Mouse (Mus musculus) T-cell, adult 2 months (primary cell): ENCODE data around the gene Alyref.
"Not testable (repeated sequence)": the region's sequence is repeated elsewhere in the genome, so short reads cannot be mapped to it uniquely, and the experiment has no call there.

Experiments
- DNase-seq: peaks from one replicate; pipeline ENCODE4 v3.0.0; 2022; ENCODE audit warnings: low spot score

The Alyref gene

DNA sequence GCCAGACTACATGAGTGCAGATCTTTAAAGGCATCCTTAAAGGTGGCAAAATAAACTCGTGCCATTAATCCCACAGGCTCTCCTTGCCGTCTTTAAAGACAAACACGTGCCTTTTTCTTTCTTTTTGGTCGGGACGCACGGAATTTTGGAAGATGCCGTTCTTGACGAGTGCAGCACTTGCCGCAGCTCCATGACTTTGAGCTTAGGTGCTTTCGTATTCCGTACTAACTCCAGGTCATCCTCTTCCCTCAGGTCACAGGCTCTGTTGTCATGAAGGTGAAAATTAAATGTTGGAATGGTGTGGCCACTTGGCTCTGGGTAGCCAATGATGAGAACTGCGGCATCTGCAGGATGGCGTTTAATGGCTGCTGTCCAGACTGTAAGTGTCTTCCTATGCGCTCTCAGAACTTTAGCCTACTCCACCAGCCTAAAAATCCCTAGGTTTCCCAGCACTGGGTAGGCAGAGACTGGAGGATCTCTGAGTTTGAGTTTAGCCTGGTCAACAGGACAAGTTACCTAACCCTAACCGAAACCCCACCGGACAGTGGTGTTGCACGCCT lies 905 bp upstream of the Alyref start:
- no peak for DNase-seq

DNA sequence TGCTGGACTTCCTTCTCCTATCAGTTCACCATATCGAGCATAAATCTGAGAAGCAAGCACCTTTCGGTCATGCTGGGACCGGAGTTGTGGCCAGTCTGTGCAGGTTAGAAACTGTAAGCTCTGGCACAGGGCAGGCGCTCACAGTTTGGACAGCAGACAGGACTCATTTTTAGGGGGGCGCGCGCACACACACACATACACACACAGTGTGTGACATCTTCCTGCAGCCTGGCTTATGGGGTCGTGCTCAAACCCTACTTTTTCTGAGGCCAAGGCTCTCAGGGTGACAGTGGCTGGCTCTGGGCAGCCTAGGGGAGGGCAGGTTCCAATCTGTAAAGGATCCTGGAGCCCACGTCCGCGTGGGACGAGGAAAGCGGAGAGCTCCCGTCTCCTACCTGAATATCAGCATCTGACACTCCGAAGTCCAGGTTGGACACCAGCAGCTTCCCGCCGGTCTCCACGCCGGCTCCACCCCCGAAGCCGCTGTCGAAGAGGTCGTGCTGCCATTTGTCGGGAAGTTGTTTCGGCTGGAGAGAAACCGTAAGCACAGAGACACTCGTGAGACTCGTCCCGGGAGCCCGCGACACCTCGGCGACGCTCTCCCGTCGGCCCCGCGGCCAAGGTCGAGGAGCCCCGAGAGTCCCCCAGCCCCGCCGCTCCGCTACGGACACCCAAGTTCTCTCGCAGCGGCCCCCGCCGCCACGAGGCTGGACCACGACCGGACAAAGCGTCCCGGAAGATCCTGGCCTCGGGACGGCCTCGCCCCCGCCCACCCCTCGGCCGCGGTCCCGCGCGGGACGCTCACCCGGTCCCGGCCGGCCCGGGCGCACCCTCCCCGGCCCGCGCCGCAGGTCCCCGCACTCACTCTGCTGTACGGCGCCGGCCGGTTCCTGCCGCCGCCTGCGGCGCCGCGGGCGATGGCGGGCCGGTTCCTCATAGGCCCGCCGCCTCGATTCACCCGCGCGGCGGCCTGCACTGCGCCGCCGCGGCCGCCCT lies 627 bp downstream of the Alyref start:
- no peak for DNase-seq

DNA sequence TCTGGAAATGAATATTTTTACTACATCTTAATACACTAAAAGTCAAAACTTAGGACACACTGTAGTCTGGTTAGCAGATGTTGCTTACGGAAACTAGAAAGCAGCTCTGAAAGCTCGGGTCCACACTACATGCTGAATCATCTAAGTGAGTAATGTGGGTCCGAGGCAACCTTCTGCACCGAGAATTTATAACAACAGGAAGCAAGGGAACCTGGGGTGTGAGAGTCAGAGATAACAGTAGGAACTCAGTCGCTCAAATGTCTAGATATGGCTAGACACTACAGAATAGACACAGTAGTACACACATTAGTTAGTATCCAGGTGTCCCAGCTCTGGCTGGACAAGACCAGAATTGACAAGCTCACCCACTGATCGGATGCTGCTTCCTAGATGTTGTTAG lies 9.6 kb downstream of the Alyref start:
- no peak for DNase-seq

DNA sequence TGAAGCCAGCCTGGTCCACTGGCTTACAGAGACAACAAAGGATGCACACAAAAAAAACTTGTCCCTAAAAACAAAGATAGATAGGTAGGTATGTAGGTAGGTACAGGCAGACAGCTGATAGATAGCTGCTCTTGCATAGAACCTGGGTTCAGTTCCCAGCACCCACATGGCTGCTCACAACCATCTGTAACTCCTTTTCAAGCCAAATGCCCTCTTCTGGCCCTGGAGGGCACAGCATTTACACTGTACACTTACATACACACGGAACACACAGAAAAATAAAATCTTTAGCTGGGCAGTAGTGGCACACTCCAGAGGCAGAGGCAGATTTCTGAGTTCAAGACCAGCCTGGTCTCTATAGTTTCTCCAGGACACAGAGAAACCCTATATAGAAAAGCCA lies 14.2 kb downstream of the Alyref start:
- DNase-seq = no peak

DNA sequence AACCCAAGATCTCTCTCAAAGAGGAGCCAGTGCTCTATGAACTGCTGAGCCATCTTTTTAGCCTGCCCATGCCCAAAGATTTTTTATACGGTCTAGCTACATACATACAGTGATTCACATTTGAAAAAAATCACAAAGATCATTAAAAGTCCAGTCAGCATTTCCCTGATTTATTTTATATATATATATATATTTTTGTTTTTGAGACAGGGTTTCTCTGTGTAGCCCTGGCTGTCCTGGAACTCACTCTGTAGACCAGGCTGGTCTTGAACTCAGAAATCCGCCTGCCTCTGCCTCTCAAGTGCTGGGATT lies 15.2 kb downstream of the Alyref start:
- not testable (repeated sequence) for DNase-seq

DNA sequence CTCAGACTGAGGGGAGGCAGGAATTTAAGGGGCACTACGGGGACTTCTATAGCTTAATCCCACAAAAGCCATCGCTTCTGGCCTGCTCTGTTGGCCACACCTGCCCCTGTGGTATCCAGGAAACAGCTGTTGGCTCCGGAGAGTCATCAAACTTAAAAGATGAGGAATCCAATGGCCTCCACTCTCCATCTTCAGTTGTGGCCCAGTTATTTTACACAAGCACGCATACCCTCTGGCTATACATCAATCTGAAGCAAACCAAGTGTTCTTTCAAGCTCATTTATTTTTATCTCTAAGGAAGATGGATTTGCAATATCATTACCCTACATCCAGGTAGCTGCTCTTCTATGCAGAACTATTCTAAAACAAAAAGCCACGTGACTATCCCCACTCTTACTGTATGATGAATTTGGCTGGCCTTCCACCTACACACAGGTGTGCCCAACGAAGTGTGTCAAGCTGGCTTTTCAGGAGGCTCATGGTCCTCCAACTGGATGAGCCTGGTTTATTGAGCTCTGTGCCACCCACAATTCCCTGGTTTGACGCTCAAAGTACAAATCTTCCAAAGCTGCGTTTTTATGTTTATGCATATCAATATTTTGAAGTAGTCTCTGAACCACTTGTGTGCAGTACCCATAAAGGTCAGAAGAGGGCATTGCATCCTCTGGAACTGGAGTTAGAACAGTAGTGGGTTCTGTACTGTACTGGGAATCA lies 15.7 kb downstream of the Alyref start:
- DNase-seq = peak; percentile 60

DNA sequence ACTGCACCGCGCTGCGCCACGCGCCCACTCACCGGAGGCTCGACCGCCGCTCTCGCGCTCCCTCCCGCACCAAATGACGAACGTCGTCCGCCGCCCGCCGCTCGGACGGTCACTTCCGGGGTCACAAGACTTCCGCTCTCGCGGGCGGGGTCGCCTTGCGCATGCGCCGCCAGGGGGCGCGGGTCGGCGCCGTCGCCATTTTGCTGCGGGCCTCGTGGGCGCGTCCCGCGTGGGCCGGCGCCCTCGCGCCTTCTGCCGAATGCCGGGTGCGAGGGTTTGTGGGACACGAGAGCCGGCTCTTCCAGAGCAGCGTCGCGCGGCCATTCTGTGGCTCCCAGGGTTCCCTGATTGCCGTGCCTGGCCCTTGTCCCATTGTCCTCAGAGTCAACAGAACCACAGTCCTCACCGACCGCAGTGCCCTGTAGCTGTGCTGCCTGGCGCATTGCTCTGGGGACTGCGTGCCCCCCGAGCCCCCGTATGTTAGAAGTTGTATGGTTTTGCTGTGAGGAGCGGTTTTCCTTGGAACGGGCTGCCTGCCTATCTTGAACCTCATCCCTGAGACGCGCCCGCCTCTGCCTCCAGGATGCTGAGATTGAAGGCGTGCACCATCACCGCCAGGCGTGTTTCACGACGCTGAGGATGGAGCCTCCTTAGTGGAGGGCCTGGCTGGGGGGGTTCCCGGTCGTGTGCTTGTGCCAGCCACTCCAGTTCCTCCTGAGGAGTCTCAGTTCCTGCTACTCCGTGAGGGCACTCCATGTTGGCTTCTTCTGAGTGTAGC lies 16.5 kb downstream of the Alyref start, which contains the start of gene Arhgdia:
TSS of gene Arhgdia (minus strand) at position 135 of the 778 bp plus-strand sequence.
- peak; percentile 86 for DNase-seq

DNA sequence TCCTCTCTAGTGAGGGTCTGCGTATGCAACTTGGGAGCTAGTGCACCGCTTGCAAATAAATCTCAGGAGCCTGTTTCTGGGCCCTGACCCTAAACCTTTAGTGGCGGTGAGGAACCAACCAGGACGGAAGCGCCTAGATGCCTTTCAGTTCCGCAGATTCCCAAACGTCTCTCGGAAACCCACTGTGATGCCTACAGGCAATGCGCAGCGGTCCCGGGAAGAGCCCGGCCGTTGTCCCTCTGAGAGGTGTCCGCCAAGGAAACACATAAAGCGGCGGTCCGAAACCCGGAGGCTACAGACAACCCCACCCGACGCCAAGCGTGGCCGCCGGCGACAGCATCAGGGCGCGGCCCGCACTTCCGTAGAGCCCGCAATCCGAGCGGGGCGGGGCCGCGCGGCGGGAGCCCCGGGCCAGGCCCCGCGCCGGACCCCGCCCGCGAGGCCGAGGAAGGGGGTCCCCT lies 17.3 kb downstream of the Alyref start:
- no peak for DNase-seq

DNA sequence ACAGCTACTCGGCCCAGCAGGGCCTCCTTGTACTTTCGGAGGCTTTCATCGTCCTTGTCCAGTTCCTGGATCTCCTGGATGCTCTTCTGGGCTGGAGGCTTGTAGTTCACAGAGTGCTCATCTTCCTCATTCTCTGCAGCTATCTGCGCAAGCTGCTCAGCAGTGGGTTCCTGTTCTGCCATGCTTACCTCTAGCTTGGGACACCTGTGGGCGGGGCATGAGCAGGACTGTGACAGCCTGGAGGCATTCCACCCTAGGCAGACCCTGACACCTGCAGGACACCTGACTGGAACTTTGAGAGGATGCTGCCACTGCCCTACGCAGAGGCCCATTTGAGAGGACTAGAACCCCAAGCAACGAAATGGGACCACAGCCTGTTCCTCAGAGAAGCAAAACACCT lies 18.0 kb downstream of the Alyref start:
- DNase-seq = no peak

DNA sequence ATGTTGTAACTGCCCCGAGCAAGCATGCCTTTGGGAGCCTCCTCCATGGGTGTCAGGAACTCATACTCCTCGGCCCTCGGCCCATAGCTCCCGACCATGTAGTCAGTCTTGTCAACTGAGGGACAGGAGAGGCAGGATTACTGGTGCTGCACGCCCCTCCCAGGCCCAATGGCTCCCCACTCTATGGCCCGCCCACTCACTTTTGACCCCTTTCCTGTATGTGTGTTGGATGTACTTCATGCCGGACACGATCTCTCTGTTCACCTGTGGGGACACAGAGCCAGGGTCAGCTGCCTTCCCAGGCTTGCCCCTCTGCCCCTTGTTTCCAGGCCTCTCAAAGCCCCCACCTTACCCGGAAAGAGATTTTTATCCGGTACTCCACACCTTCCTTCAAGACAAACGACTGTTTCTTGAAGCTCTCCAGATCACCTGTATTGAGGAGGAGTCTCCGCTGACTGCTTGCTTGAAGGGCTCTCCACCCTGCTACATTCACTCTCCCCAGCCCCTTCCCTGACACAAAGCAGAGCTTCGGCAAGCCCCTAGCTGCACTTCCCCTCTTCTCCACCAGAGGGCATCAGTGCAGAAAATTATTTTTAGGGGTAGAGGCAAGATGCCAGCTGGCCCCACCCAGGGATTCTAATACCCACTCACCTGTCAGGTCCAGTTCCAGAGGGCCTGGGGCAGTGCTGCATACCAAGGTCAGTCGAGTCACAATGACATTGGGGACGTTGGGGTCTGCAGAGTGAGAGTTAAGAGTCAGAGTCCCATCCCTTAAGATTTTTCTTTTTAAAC lies 18.7 kb downstream of the Alyref start:
- DNase-seq = peak; percentile 77

DNA sequence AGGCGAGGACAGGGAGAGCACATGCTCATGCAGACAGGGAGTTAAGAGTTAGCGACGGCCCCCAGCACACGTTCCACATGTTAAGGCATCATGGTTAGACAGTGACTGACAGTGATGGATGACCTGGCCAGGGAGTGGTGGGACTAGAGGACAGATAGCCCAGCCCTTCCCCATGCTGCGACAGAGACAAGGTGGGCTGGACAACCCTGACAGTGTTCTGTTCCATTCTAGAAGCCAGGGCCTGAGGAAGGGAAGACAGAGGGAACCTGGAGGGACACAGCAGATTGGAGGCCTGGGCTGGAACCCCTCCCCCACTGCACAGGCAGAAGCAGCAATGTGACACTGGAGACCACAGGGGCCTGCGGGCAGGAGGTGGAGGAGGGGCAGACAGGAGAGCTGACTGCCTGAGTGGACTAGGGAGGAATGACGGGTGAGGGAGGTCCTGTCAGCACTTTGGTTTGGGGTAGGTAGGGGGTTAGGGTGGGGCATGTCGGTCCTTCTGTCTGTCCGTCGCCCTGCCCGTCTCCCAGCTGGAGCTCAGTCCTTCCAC lies 19.4 kb downstream of the Alyref start:
- DNase-seq = no peak

DNA sequence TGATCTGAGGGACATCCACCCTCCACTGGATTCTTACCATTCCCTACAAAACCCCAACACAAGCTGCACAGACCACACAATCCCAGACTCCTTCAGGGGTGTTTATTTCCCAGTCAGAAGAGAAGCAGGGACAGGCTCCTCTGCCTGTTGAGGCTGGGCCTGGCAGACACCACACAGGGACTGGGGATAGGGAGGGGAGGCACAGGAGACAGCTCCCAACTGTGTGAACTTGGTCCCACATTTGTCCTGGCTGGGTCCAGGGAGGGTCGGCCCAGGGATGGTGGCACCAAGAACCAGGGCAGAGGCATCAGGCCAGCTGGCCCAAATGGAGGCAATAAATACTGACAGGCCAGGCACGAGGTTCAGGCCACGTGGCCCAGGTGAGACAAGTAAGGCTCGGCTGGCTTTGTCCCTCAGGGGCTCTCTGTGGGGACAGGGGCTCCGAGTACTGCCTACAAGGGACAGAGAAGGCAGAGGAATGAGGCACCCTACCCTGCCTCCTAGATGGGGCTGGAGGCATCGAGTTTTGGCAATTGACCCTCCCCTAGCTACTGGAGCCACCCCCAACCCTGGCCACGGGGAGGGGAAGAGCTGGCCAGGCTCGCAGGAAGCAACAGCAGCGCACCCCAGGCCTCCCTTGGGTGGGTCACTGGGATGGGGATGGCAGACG lies 20.0 kb downstream of the Alyref start:
- no peak for DNase-seq

DNA sequence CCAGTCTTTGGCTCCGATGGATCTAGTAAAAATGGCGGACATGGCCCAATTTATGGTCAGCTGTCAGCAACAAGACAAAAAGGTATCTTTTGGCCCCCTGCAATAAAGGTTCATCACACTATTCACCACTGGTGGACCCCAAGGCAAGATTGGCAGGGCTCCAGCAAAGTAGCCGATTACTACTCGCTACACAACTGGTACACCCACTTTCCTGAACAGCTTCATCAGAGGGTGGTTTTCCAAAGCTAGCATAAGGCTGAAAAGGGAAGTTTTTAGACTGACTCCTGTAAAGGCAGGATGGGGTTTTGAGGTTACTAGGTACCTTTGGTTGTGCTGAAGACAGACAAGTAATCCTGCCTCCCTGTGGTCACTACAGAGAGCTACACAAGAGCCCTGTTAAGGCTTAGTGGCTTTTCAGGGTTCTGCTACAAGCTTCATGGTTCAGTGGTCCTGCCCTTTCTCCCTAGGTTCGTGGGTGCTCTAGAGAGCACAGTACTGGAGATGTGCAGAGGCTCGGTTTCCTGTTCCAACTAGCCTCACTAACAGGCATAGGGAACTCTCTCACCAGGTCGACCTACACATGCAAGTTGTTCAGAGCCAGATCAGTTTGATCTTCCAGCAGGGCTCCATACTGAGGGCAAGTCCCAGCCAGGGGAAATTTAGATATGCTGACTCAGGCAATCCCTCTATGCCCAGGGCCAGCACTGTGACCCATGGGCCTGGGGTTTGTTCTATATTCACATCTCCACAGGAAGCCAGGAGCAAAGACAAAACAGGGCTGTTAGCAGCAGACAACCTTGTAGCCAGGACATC lies 20.7 kb downstream of the Alyref start:
- DNase-seq = peak; percentile 55

DNA sequence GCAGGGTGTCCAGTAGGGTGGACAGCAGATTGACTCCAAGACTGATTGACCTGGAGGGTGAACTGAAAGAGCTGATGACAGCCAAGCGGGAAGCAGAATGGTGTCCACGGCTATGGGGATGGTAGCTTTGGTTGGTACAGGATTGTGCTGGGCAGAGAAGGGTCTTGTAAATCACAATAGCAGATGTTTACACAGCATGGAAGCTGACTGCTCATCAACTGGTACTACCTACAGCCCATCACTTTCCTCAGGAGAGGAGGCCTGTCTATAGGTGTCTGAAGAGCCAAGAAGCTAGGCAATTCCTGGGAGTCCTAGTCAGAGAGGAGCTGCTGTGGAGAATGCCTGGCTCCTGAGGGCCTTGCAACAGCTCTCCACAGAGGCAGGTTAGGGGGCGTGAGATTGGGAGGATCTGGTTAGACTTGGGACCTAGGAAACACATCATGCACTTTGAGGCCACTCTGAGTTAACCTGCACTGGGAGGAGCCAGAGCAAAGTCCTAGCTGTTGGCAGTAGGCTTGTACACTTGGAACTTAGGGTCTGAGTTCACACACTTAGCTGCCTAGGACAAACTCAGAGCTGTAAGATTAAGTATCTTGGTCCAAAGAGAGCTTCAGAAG lies 21.7 kb downstream of the Alyref start:
- no peak for DNase-seq

DNA sequence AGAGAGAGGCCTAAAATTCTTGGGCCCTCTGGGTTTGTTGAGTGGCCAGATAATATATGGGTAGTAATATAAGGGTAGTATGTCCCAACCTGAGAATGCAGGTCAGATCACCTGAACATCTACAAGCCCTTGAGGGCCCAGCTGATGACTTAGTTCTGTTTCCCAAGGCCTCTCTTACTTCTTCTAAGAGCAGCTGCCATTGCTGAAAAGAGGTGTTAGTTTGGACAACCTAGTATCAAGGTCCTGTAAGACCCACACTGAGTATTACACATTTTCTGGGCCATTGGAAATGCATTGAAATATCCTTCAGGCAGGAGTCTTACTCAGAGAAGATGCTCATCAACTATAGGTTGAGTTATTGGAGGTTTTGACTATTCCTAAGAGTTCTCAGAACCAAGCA lies 22.2 kb downstream of the Alyref start:
- DNase-seq = no peak

DNA sequence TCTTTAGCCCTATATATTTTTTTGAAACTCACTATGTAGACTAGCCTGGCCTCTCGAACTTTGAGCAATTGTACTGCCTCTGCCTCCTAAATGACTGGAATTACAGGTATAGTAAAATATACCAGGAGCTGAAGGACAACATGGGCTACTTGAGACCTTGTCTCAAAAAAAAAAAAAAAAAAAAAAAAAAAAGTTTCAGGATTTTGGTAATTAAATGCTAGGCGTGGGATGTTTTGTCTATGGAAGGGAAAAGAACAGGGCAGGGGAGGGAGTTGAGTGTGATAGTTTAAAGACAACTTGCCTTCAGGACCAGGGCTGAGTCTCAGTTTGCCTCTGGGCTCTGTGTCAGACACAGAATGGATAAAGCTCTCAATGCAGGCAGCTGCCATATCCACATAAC lies 23.1 kb downstream of the Alyref start:
- DNase-seq = no peak

DNA sequence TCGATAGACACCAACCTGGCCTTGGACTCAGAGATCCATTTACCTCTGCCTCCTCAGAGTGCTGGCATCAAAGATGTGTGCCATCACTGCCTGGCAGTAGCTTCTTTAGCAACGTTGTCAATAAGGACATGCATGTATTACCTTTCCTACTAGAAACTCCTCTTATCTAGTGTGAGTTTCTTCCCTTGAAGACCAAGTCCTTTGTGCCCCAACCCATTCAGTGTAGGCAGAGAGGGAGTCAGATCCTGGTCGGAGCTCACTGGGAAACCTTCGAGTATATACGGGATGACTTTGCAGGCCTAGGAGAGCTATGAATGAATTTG lies 23.9 kb downstream of the Alyref start:
- DNase-seq = no peak

DNA sequence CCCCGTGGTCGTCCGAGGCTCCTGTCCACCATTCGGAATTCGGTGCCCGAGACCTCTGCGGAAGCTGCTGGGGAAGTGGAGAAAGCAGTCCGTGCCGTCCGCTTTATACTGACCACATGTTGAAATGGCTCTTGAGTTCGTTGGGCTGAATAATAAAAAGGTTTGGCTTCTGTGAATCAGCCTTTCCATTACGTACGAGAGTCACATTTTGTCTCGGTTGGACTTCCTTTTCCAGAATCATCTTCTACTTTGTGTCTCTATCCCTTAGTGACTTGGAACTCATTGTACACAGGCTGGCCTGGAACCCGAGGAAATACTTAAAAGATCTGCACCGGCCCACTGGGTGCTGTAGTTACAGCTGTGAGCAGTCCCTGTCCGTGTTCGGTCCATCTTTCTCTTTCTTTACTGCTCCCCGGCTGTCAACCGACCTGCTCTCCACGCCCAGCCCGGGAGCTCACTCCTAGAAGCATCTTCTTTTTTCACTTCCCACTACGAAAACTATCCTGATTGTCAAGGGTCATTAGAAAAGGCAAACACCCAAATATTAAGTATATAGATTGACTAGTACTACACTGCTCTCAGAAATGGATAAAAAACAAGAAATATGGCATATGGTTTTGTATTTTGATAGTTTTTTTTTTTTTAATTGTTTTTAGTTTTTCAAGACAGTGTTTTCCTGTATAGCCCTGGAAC lies 24.4 kb downstream of the Alyref start:
- no peak for DNase-seq
